Mouse (Mus musculus) CH12.LX (cell line): Measurements from ENCODE around the gene Rtp4.

ENCODE experiments used
- CTCF ChIP-seq, 2 experiments: IDR thresholded peaks in 1 of 2; conservative IDR thresholded peaks in 1 of 2; 2 replicates each; pipeline ENCODE4 v1.5.1; 2011 to 2012; ENCODE audit warnings: low read depth in 2 of 2, low read length in 2 of 2, improper control_type of control experiment in 1 of 2, inconsistent platforms in 1 of 2, mild to moderate bottlenecking in 1 of 2, moderate library complexity in 1 of 2
- GABPA ChIP-seq: IDR thresholded peaks from 2 replicates; pipeline ENCODE4 v1.6.1; 2012; ENCODE audit warnings: low read depth, low read length, improper control_type of control experiment, inconsistent platforms; ENCODE audit not compliant: insufficient replicate concordance
- JUND ChIP-seq: conservative IDR thresholded peaks from 2 replicates; pipeline ENCODE4 v1.6.1; 2011; ENCODE audit warnings: low read depth, low read length, improper control_type of control experiment
- POLR2A ChIP-seq: IDR thresholded peaks from 2 replicates; pipeline ENCODE4 v1.6.1; 2011; ENCODE audit warnings: low read depth, mild to moderate bottlenecking, improper control_type of control experiment, low read length

DNA sequence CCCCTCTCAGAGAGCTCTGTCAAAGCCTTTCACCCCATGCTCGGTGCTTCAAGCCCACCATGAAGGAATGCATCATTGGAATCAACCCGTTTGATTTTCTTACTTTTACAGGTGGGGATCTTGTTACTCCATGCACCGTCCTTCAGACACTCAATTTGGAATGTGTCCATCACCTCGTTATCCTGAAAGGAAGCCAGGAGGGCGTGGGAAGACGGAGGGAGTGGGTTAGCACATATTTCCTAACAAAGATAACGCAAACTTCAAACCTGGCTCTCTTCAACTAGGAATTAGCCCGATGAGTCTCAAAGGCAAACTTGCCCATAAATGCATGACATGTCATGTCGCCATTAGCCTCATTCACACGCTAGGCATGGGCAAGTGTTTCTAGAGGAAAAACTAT, 36.8 kb upstream of the Rtp4 start:
- TF ChIP-seq GABPA (no peak), JUND (no peak), POLR2A (no peak), CTCF (conservative IDR thresholded peaks at IDR 0.05 in 1 of 2, IDR thresholded peaks at IDR 0.05 in 1 of 2; ENCODE audit: low read depth in 2 of 2, low read length in 2 of 2) (no peak)
